ENCODE assay signal across 8 mouse cellular contexts in genomic region chr11:116980313-116980712, GRCm38 (mm10).
DNase-seq lines count a peak whose midpoint lies in the region; ATAC-seq and TF ChIP-seq lines count a peak whose summit lies in the region.

No protein-coding gene starts in this region.

- ATAC-seq in forebrain, postnatal 0 days = peak; percentile 25; the same call in 1 of the 2 replicates
- peak; percentile 43; the same call in 1 of the 2 replicates for ATAC-seq in limb, embryonic 14.5 days (ENCODE audit: low FRiP score, low read depth)

- H3K36me3 ChIP-seq in forebrain, postnatal 0 days (ENCODE audit: insufficient read depth) = peaks cover 60% of the 10 kb centered on the region
- H3K36me3 ChIP-seq in limb, embryonic 14.5 days (ENCODE audit: control insufficient read depth, insufficient read depth, low read length) = no peaks in the 10 kb centered on the region

- no peak overlapping the region for H3K4me2 ChIP-seq in forebrain, postnatal 0 days (ENCODE audit: low read depth)
- H3K4me2 ChIP-seq in limb, embryonic 14.5 days (replicated peaks; ENCODE audit: low read depth, low read length, severe bottlenecking) = 0 out of 2 replicates have a peak overlapping the region, but pooled peaks have one; percentile 10

- no peak for TF ChIP-seq POLR2A in limb, embryonic 14.5 days (IDR thresholded peaks at IDR 0.05; ENCODE audit: borderline replicate concordance, extremely low read depth, insufficient read depth, insufficient read length)

- H3K27me3 ChIP-seq in forebrain, postnatal 0 days (ENCODE audit: insufficient read depth, low read length) = no peaks in the 10 kb centered on the region
- H3K27me3 ChIP-seq in limb, embryonic 14.5 days (ENCODE audit: control insufficient read depth, insufficient read depth, low read length) = no peaks in the 10 kb centered on the region

- H3K9ac ChIP-seq in forebrain, postnatal 0 days = no peak overlapping the region
- H3K9ac ChIP-seq in limb, embryonic 14.5 days (ENCODE audit: low read depth, low read length, severe bottlenecking) = no peak overlapping the region

- peak; percentile 31 for DNase-seq in gastrocnemius, adult 2 months
- no peak for DNase-seq in gastrocnemius, postnatal 36 days
- DNase-seq in MN1 (ENCODE audit: low spot score) (peak; percentile 59), liver (no peak)
- DNase-seq in forebrain, postnatal 0 days = peak; percentile 46
- DNase-seq in limb, embryonic 14.5 days (ENCODE audit: low spot score) = peak; percentile 76
- no peak for DNase-seq in layer of hippocampus, adult 18-20 months (ENCODE audit: low spot score in 2 of 2)
- DNase-seq in testis, postnatal 10 days (ENCODE audit: low spot score) = no peak

- no peaks in the 10 kb centered on the region; the same call in 1 of the 2 replicates for H3K4me1 ChIP-seq in forebrain, postnatal 0 days (ENCODE audit: insufficient read depth)
- peaks cover 14% of the 10 kb centered on the region for H3K4me1 ChIP-seq in limb, embryonic 14.5 days (ENCODE audit: control insufficient read depth, insufficient read depth, low read length)

- TF ChIP-seq CTCF in gastrocnemius, adult 2 months (IDR thresholded peaks at IDR 0.05) = no peak
- no peak for TF ChIP-seq CTCF in forebrain, postnatal 0 days (IDR thresholded peaks at IDR 0.05; ENCODE audit: low read depth)

- H3K4me3 ChIP-seq in gastrocnemius, adult 2 months = no peak overlapping the region
- H3K4me3 ChIP-seq in forebrain, postnatal 0 days (ENCODE audit: low read depth, low read length) = no peak overlapping the region
- no peak overlapping the region for H3K4me3 ChIP-seq in limb, embryonic 14.5 days (replicated peaks; ENCODE audit: low read length)

- WGBS in forebrain, postnatal 0 days = 37% methylated on average over 5 of the region's 5 CpGs
- WGBS in limb, embryonic 14.5 days = 12% methylated on average over 5 of the region's 5 CpGs

- no peaks in the 10 kb centered on the region for H3K9me3 ChIP-seq in forebrain, postnatal 0 days (ENCODE audit: low read length)
- no peaks in the 10 kb centered on the region for H3K9me3 ChIP-seq in limb, embryonic 14.5 days (ENCODE audit: control insufficient read depth, low read length)

- intact Hi-C loops in gastrocnemius, adult 2 months (cut with DNase I) = no loop called here
- intact Hi-C loops in gastrocnemius, postnatal 36 days (cut with DNase I) = no loop called here

- no peak overlapping the region for H3K27ac ChIP-seq in gastrocnemius, adult 2 months
- 0 out of 2 replicates have a peak overlapping the region, but pooled peaks have one; percentile 30 for H3K27ac ChIP-seq in forebrain, postnatal 0 days (ENCODE audit: low read depth, low read length)
- H3K27ac ChIP-seq in limb, embryonic 14.5 days (replicated peaks; ENCODE audit: low read depth, low read length) = 0 out of 2 replicates have a peak overlapping the region, but pooled peaks have one; percentile 19

Comparison
In these comparisons a context has a peak if more than half of its experiments do, and no peak if none do; other contexts are left out.
1. DNase-seq: peak in gastrocnemius, adult 2 months (single experiment), MN1 (single experiment), forebrain, postnatal 0 days (single experiment) and limb, embryonic 14.5 days (single experiment); none in gastrocnemius, postnatal 36 days (0 of 2), layer of hippocampus, adult 18-20 months (0 of 2), testis, postnatal 10 days (single experiment) and liver (single experiment).